Mouse (Mus musculus): ENCODE measurements around the gene Osbpl3. TPM values are rescaled to one million over a fixed set of nuclear protein-coding genes. Genes with fewer than 3 reads are reported as not detected.

Gene Osbpl3
- polyA plus RNA-seq, 1 experiment from 2014 or later, result 14.5 TPM

Other genes with a start within 250 kb of the Osbpl3 start
- gene Gsdme, start 192.3 kb downstream of the Osbpl3 start, polyA plus RNA-seq (2015; fragmentation: Nextera tagmentation; extraction: Ambion mirVana), result 30.7 and 31.0 TPM in 2 replicates
- 51.6 and 55.3 TPM in 2 replicates for gene Cycs, start 110.3 kb upstream of the Osbpl3 start, polyA plus RNA-seq (2015; fragmentation: Nextera tagmentation; extraction: Ambion mirVana)
- 0.26 and 0.49 TPM in 2 replicates for gene 4921507P07Rik, start 140.4 kb upstream of the Osbpl3 start, polyA plus RNA-seq (2015; fragmentation: Nextera tagmentation; extraction: Ambion mirVana)
- gene Npvf, start 198.2 kb upstream of the Osbpl3 start, polyA plus RNA-seq (2015; fragmentation: Nextera tagmentation; extraction: Ambion mirVana), result 0.21 TPM in 1 of 2 replicates, not detected in the other